Mouse (Mus musculus): ENCODE data around the gene Eri2. TPM values are rescaled to one million over a fixed set of nuclear protein-coding genes. Genes with fewer than 3 reads are reported as not detected.

Eri2 gene
- 7.6 and 11.1 TPM in 2 replicates for total RNA-seq (2014; rRNA removed)
- polyA plus RNA-seq (2015; fragmentation: Nextera tagmentation; extraction: Ambion mirVana) = 8.0 and 8.3 TPM in 2 replicates

DNA sequence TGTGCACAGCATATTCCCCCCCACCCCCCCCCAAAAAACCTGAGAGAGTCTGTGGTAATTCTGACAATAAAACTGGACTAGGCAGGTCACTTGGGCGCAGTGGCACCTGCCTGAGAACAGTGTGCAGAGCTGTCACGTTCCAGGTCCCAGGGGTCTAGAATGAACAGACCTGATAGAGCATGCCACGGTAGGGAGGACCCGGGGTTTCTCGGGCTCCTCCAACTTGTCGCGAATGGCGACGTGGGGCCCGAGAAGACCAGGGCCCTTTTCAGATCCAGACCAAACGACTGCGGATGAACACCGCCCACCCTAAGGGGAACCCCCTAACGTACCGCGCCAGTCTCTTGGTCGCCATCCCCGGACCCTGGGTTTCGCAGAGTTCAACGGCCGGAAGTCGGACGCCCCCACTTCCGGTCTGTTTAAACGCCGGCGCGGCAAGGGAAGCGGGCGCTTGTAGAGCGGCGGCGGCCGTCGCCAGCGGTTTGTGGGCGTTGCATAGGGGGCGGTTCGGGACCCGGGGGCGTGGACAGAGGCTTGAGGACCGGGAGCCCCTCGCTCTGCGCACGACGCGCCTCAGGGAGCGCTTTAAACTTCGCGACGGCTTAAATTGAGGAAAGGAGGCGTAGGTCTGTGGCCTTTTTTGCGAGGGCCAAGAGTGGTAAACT lies at the start of gene Eri2, which contains the start of gene Rexo5:
TSS of gene Eri2 (minus strand) at position 473 of the 665 bp plus-strand sequence.
TSS of gene Rexo5 (plus strand) at position 421 of the 665 bp plus-strand sequence.
- peak; percentile 96 for ATAC-seq (ENCODE audit: low FRiP score)
- no peaks in the 10 kb centered on the region for H3K9me3 ChIP-seq (ENCODE audit: low read length)

DNA sequence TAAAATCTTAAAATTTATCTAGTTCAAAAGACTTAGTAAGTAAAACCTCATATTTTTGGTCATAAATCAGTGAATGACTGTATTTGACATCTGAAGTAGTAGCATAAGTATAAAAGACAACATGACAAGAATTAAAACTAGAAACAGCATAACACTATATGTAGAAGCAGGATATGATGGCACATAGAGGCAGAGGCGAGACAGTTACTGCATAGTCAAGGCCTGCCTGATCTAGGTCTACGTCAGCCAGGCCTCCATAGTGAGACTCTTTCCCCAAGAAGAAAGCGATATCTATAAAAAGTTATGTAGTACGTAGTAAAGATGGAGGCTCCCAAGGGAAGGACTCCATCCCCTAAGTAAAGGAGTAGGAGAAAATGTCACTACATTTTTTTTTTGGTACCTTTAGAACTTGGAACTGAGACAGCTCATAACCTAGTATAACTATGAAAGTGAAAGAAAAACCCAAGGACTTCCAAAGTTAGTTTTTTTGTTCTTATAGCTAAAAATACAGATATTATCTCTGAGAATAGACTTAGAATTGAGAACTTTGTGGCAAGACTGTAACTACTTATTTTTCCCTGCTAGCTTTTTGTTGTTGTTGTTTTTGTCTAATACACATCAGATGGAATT lies 48.1 kb upstream of the Eri2 start:
- no peaks in the 10 kb centered on the region for H3K4me1 ChIP-seq (ENCODE audit: insufficient read depth, low read length)
- no peak overlapping the region for H3K4me3 ChIP-seq (ENCODE audit: low read depth, low read length)
- H3K4me2 ChIP-seq (ENCODE audit: low read depth, low read length, poor library complexity, severe bottlenecking) = no peak overlapping the region
- H3K36me3 ChIP-seq (ENCODE audit: insufficient read depth, low read length) = no peaks in the 10 kb centered on the region
- H3K27me3 ChIP-seq (ENCODE audit: insufficient read depth, low read length) = no peaks in the 10 kb centered on the region
- H3K27ac ChIP-seq (ENCODE audit: low read depth, low read length) = no peak overlapping the region
- WGBS = 98% methylated on average over 4 of the region's 4 CpGs
- no peaks in the 10 kb centered on the region for H3K9me3 ChIP-seq (ENCODE audit: low read length)
- H3K9ac ChIP-seq (replicated peaks; ENCODE audit: low read length, poor library complexity, severe bottlenecking) = no peak overlapping the region
- DNase-seq (ENCODE audit: low spot score) (no peak), ATAC-seq (ENCODE audit: low FRiP score) (no peak)
- no peak for TF ChIP-seq CTCF (IDR thresholded peaks at IDR 0.05)

More for the DNA sequence above, at the start of gene Eri2, which contains the start of gene Rexo5:
- Histone ChIP-seq H3K9ac (replicated peaks; ENCODE audit: low read length, poor library complexity, severe bottlenecking) (peak within 1 kb of the TSS; percentile 59), H3K27me3 (ENCODE audit: insufficient read depth, low read length) (no peaks in the 10 kb centered on the region), H3K36me3 (ENCODE audit: insufficient read depth, low read length) (peaks cover 3% of the 10 kb centered on the region; the same call in 1 of the 2 replicates), H3K4me2 (ENCODE audit: low read depth, low read length, poor library complexity, severe bottlenecking) (peak within 1 kb of the TSS; percentile 91), H3K27ac (ENCODE audit: low read depth, low read length) (0 out of 2 replicates have a peak within 1 kb of the TSS, but pooled peaks have one; percentile 38), H3K4me1 (ENCODE audit: insufficient read depth, low read length) (peaks cover 3% of the 10 kb centered on the region; the same call in 1 of the 2 replicates), H3K4me3 (ENCODE audit: low read depth, low read length) (peak within 1 kb of the TSS; percentile 55)
- no peak for TF ChIP-seq CTCF (IDR thresholded peaks at IDR 0.05)
- DNase-seq (ENCODE audit: low spot score) = peak; percentile 92
- under 1% methylated on average over 53 of the region's 53 CpGs for WGBS

DNA sequence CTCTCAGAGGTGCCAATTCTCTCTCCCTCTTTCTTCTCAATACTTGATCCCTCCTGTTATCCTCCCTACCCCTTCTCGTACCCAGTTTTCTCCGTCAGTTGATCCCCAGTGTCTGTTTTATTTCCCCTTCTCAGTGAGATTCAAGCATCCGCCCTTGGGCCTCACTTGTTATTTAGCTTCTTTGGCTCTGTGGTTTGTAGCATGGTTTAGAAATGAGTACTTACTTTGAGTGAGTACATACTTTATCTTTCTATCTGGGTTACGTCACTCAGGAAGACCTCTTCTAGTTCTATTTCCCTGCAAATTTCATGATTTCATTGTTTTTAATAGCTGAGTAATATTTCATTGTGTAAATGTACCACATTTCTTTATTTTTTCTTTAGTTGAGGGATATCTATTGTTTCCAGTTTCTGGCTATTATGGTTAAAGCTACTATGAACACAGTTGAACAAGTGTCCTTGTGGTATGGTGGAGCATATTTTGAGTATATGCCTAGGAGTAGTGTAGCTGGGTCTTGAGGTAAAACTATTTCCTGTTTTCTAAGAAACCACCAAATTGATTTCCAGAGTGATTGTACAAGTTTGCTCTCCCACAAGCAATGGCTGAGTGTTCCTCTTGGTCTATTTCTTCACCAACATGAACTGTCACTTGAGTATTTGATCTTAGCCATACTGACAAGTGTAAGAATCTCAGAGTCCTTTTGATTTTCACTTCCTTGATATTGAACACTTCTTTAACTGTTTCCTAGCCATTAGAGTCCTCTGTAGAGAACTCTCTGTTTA lies 42.3 kb upstream of the Eri2 start:
- Histone ChIP-seq H3K4me2 (ENCODE audit: low read depth, low read length, poor library complexity, severe bottlenecking) (no peak overlapping the region), H3K9ac (replicated peaks; ENCODE audit: low read length, poor library complexity, severe bottlenecking) (no peak overlapping the region), H3K4me1 (ENCODE audit: insufficient read depth, low read length) (no peaks in the 10 kb centered on the region), H3K4me3 (ENCODE audit: low read depth, low read length) (no peak overlapping the region), H3K9me3 (ENCODE audit: low read length) (no peaks in the 10 kb centered on the region), H3K27me3 (ENCODE audit: insufficient read depth, low read length) (no peaks in the 10 kb centered on the region), H3K27ac (ENCODE audit: low read depth, low read length) (no peak overlapping the region), H3K36me3 (ENCODE audit: insufficient read depth, low read length) (no peaks in the 10 kb centered on the region)
- DNase-seq (ENCODE audit: low spot score) = no peak
- 100% methylated on average over 4 of the region's 4 CpGs for WGBS
- ATAC-seq (ENCODE audit: low FRiP score) = no peak
- no peak for TF ChIP-seq CTCF (IDR thresholded peaks at IDR 0.05)

DNA sequence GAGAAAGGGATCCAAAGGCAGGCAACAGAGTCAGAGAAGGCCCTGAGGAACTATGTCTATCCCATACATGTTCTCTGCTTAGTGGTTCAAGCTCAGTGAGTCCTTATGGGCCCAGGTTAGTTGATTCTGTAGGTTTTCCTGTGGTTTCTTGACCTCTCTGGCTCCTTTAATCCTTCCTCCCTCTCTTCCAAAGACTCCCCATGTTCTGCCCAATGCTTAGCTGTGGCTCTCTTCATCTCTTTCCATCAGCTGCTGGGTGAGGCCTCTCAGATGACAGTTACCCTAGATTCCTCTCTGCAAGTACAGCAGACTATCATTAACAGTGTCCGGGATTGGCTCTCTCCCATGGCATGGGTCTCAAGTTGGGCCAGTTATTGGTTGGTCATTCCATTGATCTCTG lies 41.5 kb upstream of the Eri2 start:
- TF ChIP-seq CTCF (IDR thresholded peaks at IDR 0.05) = no peak
- Histone ChIP-seq H3K27ac (ENCODE audit: low read depth, low read length) (no peak overlapping the region), H3K4me1 (ENCODE audit: insufficient read depth, low read length) (no peaks in the 10 kb centered on the region), H3K4me3 (ENCODE audit: low read depth, low read length) (no peak overlapping the region), H3K9ac (replicated peaks; ENCODE audit: low read length, poor library complexity, severe bottlenecking) (no peak overlapping the region), H3K4me2 (ENCODE audit: low read depth, low read length, poor library complexity, severe bottlenecking) (no peak overlapping the region), H3K36me3 (ENCODE audit: insufficient read depth, low read length) (no peaks in the 10 kb centered on the region), H3K27me3 (ENCODE audit: insufficient read depth, low read length) (no peaks in the 10 kb centered on the region), H3K9me3 (ENCODE audit: low read length) (no peaks in the 10 kb centered on the region)
- no peak for ATAC-seq (ENCODE audit: low FRiP score)
- DNase-seq (ENCODE audit: low spot score) = no peak
- WGBS = 100% methylated on average over 1 of the region's 1 CpGs

DNA sequence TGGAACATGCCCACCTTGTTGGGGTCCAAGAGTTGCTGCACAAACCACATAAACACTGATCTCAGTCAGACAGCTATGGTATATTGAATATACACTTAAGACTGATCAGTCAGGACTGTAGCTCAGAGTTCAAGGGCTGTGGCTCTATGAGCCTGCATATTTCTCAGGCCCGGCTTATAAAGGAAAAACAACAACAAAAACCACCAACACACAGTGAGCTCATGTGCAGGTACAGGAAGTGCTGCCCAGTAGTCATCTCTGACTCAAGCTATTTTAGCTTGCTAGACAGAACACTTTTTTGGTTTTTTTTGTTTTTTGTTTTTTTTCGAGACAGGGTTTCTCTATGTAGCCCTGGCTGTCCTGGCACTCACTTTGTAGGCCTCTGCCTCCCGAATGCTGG lies 14.9 kb upstream of the Eri2 start:
- no peak overlapping the region for H3K27ac ChIP-seq (ENCODE audit: low read depth, low read length)
- H3K4me2 ChIP-seq (ENCODE audit: low read depth, low read length, poor library complexity, severe bottlenecking) = no peak overlapping the region
- TF ChIP-seq CTCF (IDR thresholded peaks at IDR 0.05) = no peak
- H3K36me3 ChIP-seq (ENCODE audit: insufficient read depth, low read length) = peaks cover 4% of the 10 kb centered on the region; the same call in 1 of the 2 replicates
- H3K9me3 ChIP-seq (ENCODE audit: low read length) = no peaks in the 10 kb centered on the region
- ATAC-seq (ENCODE audit: low FRiP score) (no peak), DNase-seq (ENCODE audit: low spot score) (no peak)
- H3K27me3 ChIP-seq (ENCODE audit: insufficient read depth, low read length) = no peaks in the 10 kb centered on the region
- H3K4me3 ChIP-seq (ENCODE audit: low read depth, low read length) = no peak overlapping the region
- H3K9ac ChIP-seq (replicated peaks; ENCODE audit: low read length, poor library complexity, severe bottlenecking) = no peak overlapping the region
- 92% methylated on average over 3 of the region's 3 CpGs for WGBS
- H3K4me1 ChIP-seq (ENCODE audit: insufficient read depth, low read length) = no peaks in the 10 kb centered on the region

Data from midbrain, postnatal 0 days (tissue).